Mouse (Mus musculus): ENCODE data around the gene Med13l. TPM values are rescaled to one million over a fixed set of nuclear protein-coding genes. Genes with fewer than 3 reads are reported as not detected.

Med13l gene
- 3.3 TPM for polyA plus RNA-seq (2015; fragmentation: Illumina TruSeq; extraction: RNeasy Lipid Tissue Mini Kit (QIAGEN cat#74804); ENCODE audit: insufficient read depth, low read depth, low replicate concordance)

GRCm38 (mm10) chr5:118560385-118561085, at the start of gene Med13l:
TSS of gene Med13l (plus strand) at chr5:118560679.

